Mouse (Mus musculus): ENCODE results near the gene Prss38.

Gene Prss38

DNA sequence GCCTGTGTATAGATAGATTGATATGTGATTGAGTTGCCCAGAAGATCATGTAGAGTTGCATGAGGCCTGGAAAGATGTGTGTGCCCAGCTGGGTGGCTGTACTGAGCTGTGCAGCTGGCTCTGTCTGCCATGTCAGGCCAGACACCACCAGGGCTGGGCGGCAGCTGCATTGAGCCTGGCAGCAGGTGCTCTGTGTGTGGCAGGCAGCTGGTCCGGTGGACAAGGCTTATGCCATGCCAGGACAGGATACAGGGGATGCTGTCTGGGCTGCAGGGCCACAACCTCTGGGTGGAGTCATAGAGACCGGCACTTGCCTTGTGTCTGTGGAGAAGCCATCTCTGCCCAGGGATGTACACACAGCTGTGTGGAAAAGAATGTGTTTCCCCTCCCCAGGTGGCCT lies 52.5 kb downstream of the Prss38 start:
- no peak for DNase-seq (ENCODE audit: low read depth, low spot score)
- H3K27me3 ChIP-seq (ENCODE audit: control insufficient read depth, insufficient read depth, low read length, poor library complexity, severe bottlenecking): no peaks in the 10 kb centered on the region
- no peaks in the 10 kb centered on the region for H3K36me3 ChIP-seq (ENCODE audit: control insufficient read depth, insufficient read depth, low read length, poor library complexity, severe bottlenecking)

Data from splenic B cell, adult 2 months (primary cell).